Mouse (Mus musculus) midbrain, embryonic 12.5 days (tissue): ENCODE data around the gene Hipk4. TPM values are rescaled to one million over a fixed set of nuclear protein-coding genes. Genes with fewer than 3 reads are reported as not detected.

ENCODE experiments used
- ATAC-seq: fragments of 200-750 bp; cut with Nextera tagmentation; 2 replicates; pipeline ENCODE4 v1.8.0; 2017; ENCODE audit warnings: low read depth, moderate TSS enrichment, moderate library complexity; ENCODE audit not compliant: low FRiP score
- H3K27ac ChIP-seq: fragments of 300-500 bp; sonication (generic); replicated peaks from 2 replicates; pipeline ENCODE4 v1.5.1; 2016; ENCODE audit warnings: mild to moderate bottlenecking
- H3K27me3 ChIP-seq: fragments of 300-500 bp; sonication (generic); 2 replicates; pipeline ENCODE4 v1.6.1; 2016; ENCODE audit warnings: mild to moderate bottlenecking
- H3K36me3 ChIP-seq: fragments of 300-500 bp; sonication (generic); 2 replicates; pipeline ENCODE4 v1.6.1; 2016
- H3K4me1 ChIP-seq: fragments of 300-500 bp; sonication (generic); 2 replicates; pipeline ENCODE4 v1.6.1; 2016
- H3K4me2 ChIP-seq: fragments of 300-500 bp; sonication (generic); replicated peaks from 2 replicates; pipeline ENCODE4 v1.6.1; 2016; ENCODE audit warnings: mild to moderate bottlenecking, moderate library complexity
- H3K4me3 ChIP-seq: fragments of 300-500 bp; sonication (generic); 2 replicates; pipeline ENCODE4 v1.5.1; 2016; ENCODE audit warnings: mild to moderate bottlenecking
- H3K9ac ChIP-seq: fragments of 300-500 bp; sonication (generic); replicated peaks from 2 replicates; pipeline ENCODE4 v1.6.1; 2016; ENCODE audit warnings: mild to moderate bottlenecking, moderate library complexity
- H3K9me3 ChIP-seq: fragments of 300-500 bp; sonication (generic); 2 replicates; pipeline ENCODE4 v1.6.1; 2016; ENCODE audit warnings: mild to moderate bottlenecking
- WGBS: fragments of 180-500 bp; shearing (Covaris S2); methylation state at CpG from one replicate; pipeline ENCODE4 v1.1.7; 2016; 5-methylcytosine and 5-hydroxymethylcytosine counted together
- polyA plus RNA-seq: library from polyadenylated mRNA; unstranded; fragments of >200 nt; fragmentation: Nextera tagmentation; extraction: Ambion mirVana; gene quantifications from 2 replicates; pipeline ENCODE4 v1.2.1, GENCODE M21; 2016

Gene Hipk4
- polyA plus RNA-seq, 1 experiment from 2014 or later: 0.45 TPM

- Histone ChIP-seq H3K4me2 (no peak overlapping the region), H3K27me3 (no peaks in the 10 kb centered on the region), H3K9ac (no peak overlapping the region), H3K4me1 (no peaks in the 10 kb centered on the region), H3K36me3 (peaks cover 56% of the 10 kb centered on the region), H3K9me3 (no peaks in the 10 kb centered on the region), H3K27ac (no peak overlapping the region), H3K4me3 (no peak overlapping the region)
- no peak for ATAC-seq
- 75% methylated on average over 3 of the region's 3 CpGs for WGBS
Measured at GRCm38 (mm10) chr7:27530937-27531336, 7.9 kb downstream of the Hipk4 start.

GRCm38 (mm10) chr7:27531707-27532106 is 8.6 kb downstream of the Hipk4 start:
- H3K4me2 ChIP-seq: no peak overlapping the region
- no peak overlapping the region for H3K4me3 ChIP-seq
- no peak overlapping the region for H3K27ac ChIP-seq
- H3K4me1 ChIP-seq: no peaks in the 10 kb centered on the region
- peaks cover 63% of the 10 kb centered on the region for H3K36me3 ChIP-seq
- no peaks in the 10 kb centered on the region for H3K27me3 ChIP-seq
- no peak for ATAC-seq
- H3K9ac ChIP-seq: no peak overlapping the region
- WGBS: 93% methylated on average over 10 of the region's 10 CpGs
- H3K9me3 ChIP-seq: no peaks in the 10 kb centered on the region

DNA sequence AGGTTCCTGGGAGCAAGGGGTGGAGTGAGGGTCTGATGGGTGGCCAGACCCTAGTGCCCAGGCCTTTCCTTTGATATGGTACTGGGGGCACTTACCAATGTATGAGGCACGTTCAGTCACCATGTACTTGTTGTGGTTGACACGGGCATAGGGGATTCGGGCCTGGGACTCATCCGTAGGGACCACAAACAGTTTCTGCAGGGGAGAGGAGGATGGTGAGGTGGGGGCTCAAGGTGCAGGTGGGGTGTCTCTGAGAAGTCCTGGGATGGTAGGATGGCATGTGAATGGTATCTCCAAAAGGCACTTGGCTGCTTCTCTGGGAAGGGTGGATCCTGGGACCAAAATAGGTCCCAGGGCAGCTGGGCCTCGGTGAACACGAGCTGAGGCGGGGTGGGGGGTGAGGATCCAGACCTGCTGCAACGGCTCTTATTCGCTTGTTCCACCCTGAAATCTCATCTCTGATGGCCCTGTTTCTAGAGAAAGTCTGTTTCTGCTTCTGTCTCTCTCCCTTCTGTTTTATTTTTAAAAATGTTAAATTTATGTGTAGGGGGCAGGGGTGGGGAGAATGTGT is 9.5 kb downstream of the Hipk4 start:
- H3K27ac ChIP-seq: no peak overlapping the region
- 93% methylated on average over 9 of the region's 9 CpGs for WGBS
- no peaks in the 10 kb centered on the region for H3K27me3 ChIP-seq
- no peak overlapping the region for H3K4me3 ChIP-seq
- no peak overlapping the region for H3K9ac ChIP-seq
- H3K9me3 ChIP-seq: no peaks in the 10 kb centered on the region
- H3K4me2 ChIP-seq: no peak overlapping the region
- no peak for ATAC-seq
- H3K36me3 ChIP-seq: peaks cover 71% of the 10 kb centered on the region
- no peaks in the 10 kb centered on the region for H3K4me1 ChIP-seq

- Histone ChIP-seq H3K4me2 (no peak overlapping the region), H3K27ac (no peak overlapping the region), H3K27me3 (no peaks in the 10 kb centered on the region), H3K4me1 (no peaks in the 10 kb centered on the region), H3K36me3 (peaks cover 72% of the 10 kb centered on the region), H3K9me3 (no peaks in the 10 kb centered on the region), H3K9ac (no peak overlapping the region), H3K4me3 (no peak overlapping the region)
- 85% methylated on average over 2 of the region's 2 CpGs for WGBS
- no peak for ATAC-seq
Measured at GRCm38 (mm10) chr7:27535386-27535785, 12.3 kb downstream of the Hipk4 start.

DNA sequence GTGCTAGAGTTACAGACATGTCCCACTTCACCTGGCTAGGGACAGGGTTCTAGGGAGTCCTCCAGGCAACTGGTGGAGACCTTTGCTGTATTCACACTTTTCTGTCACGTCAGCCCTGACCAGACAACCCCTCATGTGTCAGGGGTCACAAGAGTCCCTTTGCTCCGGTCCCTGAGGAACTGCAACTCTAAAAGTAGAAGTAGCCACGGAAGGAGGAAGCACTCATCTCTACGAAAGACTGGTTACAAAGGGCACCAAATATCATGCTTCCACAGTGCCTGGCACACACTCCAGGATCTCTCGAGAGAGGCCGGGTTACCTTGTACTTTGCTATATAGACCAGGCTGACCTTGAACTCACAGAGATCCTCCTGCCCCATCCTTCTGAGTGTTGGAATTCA is 13.6 kb downstream of the Hipk4 start:
- Histone ChIP-seq H3K4me2 (no peak overlapping the region), H3K36me3 (peaks cover 65% of the 10 kb centered on the region), H3K4me1 (peaks cover 8% of the 10 kb centered on the region), H3K9me3 (no peaks in the 10 kb centered on the region), H3K9ac (no peak overlapping the region), H3K27ac (no peak overlapping the region), H3K27me3 (no peaks in the 10 kb centered on the region), H3K4me3 (no peak overlapping the region)
- WGBS: 90% methylated on average over 6 of the region's 6 CpGs
- ATAC-seq: no peak

DNA sequence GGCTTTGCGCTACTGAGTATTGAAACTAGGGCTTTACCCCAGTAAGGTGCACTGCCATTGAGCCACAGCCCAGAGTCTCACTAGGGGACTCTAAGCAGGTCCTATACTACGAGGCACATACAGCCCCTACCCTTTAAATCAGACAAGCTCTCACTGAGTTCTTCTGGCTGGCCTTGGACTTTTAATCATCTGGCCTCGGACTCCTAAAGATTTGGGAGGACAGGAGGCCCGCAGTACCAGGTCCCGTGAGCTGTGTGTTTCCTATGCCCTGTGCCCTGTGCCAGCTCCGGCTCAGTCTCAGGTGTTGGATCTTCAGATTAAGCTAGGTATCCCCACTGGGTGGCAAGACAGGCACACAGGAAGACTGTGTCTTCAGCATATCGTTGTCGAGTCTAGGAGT is 14.9 kb downstream of the Hipk4 start:
- peaks cover 17% of the 10 kb centered on the region for H3K4me1 ChIP-seq
- 91% methylated on average over 8 of the region's 8 CpGs for WGBS
- no peak overlapping the region for H3K9ac ChIP-seq
- H3K4me3 ChIP-seq: no peak overlapping the region
- H3K36me3 ChIP-seq: peaks cover 52% of the 10 kb centered on the region
- no peak overlapping the region for H3K27ac ChIP-seq
- H3K9me3 ChIP-seq: no peaks in the 10 kb centered on the region
- no peaks in the 10 kb centered on the region for H3K27me3 ChIP-seq
- no peak overlapping the region for H3K4me2 ChIP-seq
- ATAC-seq: no peak

DNA sequence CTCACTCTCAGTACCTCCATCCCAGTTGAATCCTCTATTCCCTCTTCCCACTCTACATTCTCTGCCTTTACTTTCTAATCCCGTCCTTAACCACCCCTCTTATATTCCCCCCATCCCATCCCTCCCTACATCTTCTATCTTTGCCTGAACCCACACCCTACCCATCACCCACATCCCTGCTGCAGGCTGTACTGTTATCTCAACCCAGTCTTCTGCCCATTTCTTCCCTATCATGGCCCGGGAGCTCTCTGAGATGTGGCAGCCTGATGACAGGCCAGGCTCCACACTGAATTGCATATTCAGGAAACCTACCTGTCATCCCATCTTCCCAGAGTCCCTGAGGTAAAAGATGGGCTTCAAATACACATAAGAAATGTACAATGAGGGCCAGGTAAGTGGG is 15.7 kb downstream of the Hipk4 start:
- Histone ChIP-seq H3K4me1 (peaks cover 17% of the 10 kb centered on the region), H3K4me2 (no peak overlapping the region), H3K9me3 (no peaks in the 10 kb centered on the region), H3K9ac (no peak overlapping the region; the same call in 1 of the 2 replicates), H3K27ac (no peak overlapping the region), H3K4me3 (no peak overlapping the region), H3K36me3 (peaks cover 44% of the 10 kb centered on the region), H3K27me3 (no peaks in the 10 kb centered on the region)
- WGBS: 88% methylated on average over 2 of the region's 2 CpGs
- no peak for ATAC-seq

GRCm38 (mm10) chr7:27540521-27540920 is 17.5 kb downstream of the Hipk4 start:
- no peak for ATAC-seq
- Histone ChIP-seq H3K4me3 (no peak overlapping the region), H3K27ac (no peak overlapping the region), H3K9me3 (no peaks in the 10 kb centered on the region), H3K27me3 (no peaks in the 10 kb centered on the region), H3K9ac (no peak overlapping the region), H3K4me1 (peaks cover 17% of the 10 kb centered on the region), H3K4me2 (no peak overlapping the region), H3K36me3 (peaks cover 30% of the 10 kb centered on the region)
- WGBS: 85% methylated on average over 2 of the region's 2 CpGs

DNA sequence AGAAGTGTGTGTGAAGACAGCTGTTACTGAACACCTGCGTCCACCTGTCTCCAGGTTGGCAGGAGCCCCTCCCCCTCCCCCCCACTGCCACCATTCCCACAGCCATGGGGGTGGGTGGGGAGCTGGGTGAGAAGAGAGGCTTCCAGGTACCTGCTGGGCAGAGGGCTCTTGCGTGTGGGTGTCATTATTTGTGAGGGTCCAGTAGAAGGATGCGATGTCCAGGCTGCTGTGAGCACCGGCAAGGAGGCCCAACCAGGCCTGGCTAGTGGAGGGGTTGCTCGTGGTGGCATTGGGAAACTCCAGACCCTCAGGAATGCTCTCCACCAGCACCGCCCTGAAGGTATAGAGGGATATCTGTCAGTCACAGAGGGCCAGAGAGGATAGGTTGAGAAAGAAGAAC is 17.9 kb downstream of the Hipk4 start:
- Histone ChIP-seq H3K27ac (no peak overlapping the region), H3K4me3 (no peak overlapping the region), H3K9ac (no peak overlapping the region), H3K4me1 (peaks cover 17% of the 10 kb centered on the region), H3K27me3 (no peaks in the 10 kb centered on the region), H3K9me3 (no peaks in the 10 kb centered on the region), H3K4me2 (no peak overlapping the region), H3K36me3 (peaks cover 26% of the 10 kb centered on the region)
- no peak for ATAC-seq
- WGBS: 87% methylated on average over 6 of the region's 6 CpGs

GRCm38 (mm10) chr7:27541431-27541830 is 18.4 kb downstream of the Hipk4 start:
- 0 out of 2 replicates have a peak overlapping the region, but pooled peaks have one; percentile 71 for H3K9ac ChIP-seq
- H3K27ac ChIP-seq: no peak overlapping the region
- H3K9me3 ChIP-seq: no peaks in the 10 kb centered on the region
- no peak overlapping the region for H3K4me3 ChIP-seq
- peak overlapping the region; percentile 73 for H3K4me2 ChIP-seq
- H3K27me3 ChIP-seq: no peaks in the 10 kb centered on the region
- ATAC-seq: peak; percentile 20; the same call in 1 of the 2 replicates
- WGBS: 81% methylated on average over 16 of the region's 16 CpGs
- peaks cover 21% of the 10 kb centered on the region for H3K36me3 ChIP-seq
- H3K4me1 ChIP-seq: peaks cover 17% of the 10 kb centered on the region

DNA sequence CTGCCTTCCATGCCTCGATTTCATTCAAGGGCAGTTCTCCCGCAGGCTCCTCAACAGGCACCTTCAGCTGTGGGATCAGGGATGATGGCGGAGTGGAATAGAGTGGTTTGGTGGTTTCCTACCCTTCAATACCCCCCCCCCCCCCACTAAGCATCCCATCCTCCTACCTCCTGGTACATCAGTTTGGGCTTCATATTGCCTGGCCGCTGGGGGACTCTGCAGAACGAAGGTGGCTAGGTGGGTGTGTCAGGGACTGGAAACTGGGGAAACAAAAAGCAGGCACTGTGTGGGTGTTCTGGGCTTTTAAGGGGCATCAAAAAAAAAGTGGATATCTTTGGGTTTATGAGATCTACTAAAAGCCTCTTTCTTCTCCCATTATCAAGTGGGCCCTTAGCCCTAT is 18.9 kb downstream of the Hipk4 start:
- no peaks in the 10 kb centered on the region for H3K9me3 ChIP-seq
- 49% methylated on average over 5 of the region's 5 CpGs for WGBS
- H3K27me3 ChIP-seq: no peaks in the 10 kb centered on the region
- peak overlapping the region; percentile 71 for H3K9ac ChIP-seq
- H3K27ac ChIP-seq: no peak overlapping the region
- no peak for ATAC-seq
- H3K4me2 ChIP-seq: peak overlapping the region; percentile 73
- peak overlapping the region; percentile 56 for H3K4me3 ChIP-seq
- peaks cover 17% of the 10 kb centered on the region for H3K4me1 ChIP-seq
- peaks cover 17% of the 10 kb centered on the region for H3K36me3 ChIP-seq

DNA sequence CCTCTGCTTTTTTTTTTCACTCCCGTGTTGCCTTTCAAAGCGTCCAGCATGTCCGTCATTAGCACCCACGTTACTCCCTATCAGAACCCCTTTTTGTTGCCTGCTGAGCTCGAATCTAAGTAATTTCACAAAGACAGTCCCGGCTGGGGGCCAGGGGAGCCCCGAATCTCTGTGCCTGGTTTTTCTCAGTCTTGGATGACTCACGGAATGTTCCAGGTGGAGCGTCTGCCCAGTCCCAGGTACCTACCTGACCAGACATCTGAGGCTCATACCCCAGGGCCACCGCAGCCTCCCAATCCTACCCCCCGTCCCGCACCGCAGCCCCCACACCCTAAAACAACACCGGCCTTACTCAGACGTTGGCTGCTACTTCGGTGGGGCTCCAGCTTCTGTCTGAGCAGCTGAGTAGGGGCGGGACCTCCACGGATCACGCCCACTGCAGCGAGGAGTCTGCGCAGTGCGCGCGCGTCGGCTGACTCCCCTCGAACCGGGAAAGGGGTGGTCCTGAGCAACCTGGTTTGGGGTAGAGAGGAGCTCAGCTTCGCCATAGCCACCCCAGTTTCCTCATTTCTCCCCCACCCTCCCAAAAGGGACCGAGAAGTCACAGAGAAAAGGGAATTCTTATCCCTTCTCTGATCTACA is 19.4 kb downstream of the Hipk4 start:
- peaks cover 12% of the 10 kb centered on the region for H3K36me3 ChIP-seq
- no peaks in the 10 kb centered on the region for H3K9me3 ChIP-seq
- H3K9ac ChIP-seq: peak overlapping the region; percentile 71
- peak; percentile 94 for ATAC-seq
- 4% methylated on average over 30 of the region's 30 CpGs for WGBS
- peak overlapping the region; percentile 56 for H3K4me3 ChIP-seq
- 0 out of 2 replicates have a peak overlapping the region, but pooled peaks have one; percentile 15 for H3K27ac ChIP-seq
- H3K4me2 ChIP-seq: peak overlapping the region; percentile 73
- peaks cover 17% of the 10 kb centered on the region for H3K4me1 ChIP-seq
- H3K27me3 ChIP-seq: no peaks in the 10 kb centered on the region
